Mouse (Mus musculus): ENCODE measurements at regions not wholly inside any gene's neighbourhood (a gene's known extent, or its start where the extent isn't known, plus 50 kb on each side); places are given as distances from the start of the nearest gene placed in this dataset.

DNA sequence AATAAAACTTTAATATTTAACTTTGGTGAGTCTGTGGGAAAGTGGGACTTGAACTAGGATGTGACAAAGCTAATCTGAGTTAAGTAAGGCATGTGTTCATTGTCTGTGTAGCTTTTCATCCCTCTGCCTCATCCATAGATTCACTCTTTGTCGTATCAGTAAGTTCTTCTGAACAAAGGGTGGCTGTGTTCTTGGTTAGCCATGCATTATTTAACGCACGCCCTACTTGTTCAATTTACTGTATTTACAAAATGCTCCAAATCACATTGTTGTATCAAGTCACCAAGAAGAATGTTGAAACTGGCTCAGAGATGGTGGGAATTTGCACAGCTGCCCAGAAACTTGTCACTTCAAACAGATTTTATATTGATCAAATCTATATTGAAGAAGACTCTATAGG, 132.2 kb upstream of the Meis1 start:
- DNase-seq, result no peak
- Histone ChIP-seq H3K27ac (ENCODE audit: insufficient read depth, low read depth, low read length) (no peak overlapping the region), H3K4me1 (ENCODE audit: control insufficient read depth, insufficient read depth, low read length) (no peaks in the 10 kb centered on the region), H3K36me3 (ENCODE audit: control insufficient read depth, insufficient read depth, low read length) (no peaks in the 10 kb centered on the region), H3K27me3 (replicated peaks; ENCODE audit: control insufficient read depth, insufficient read depth, low read length) (no peaks in the 10 kb centered on the region), H3K4me3 (ENCODE audit: insufficient read depth, low read depth, low read length) (no peak overlapping the region)
- WGBS, result 77% methylated on average over 3 of the region's 3 CpGs
- TF ChIP-seq CTCF (conservative IDR thresholded peaks at IDR 0.05; ENCODE audit: insufficient read depth, insufficient read length, low read depth, low read length), result no peak
- TF ChIP-seq POLR2A (IDR thresholded peaks at IDR 0.05; ENCODE audit: low read depth, low read length), result no peak

DNA sequence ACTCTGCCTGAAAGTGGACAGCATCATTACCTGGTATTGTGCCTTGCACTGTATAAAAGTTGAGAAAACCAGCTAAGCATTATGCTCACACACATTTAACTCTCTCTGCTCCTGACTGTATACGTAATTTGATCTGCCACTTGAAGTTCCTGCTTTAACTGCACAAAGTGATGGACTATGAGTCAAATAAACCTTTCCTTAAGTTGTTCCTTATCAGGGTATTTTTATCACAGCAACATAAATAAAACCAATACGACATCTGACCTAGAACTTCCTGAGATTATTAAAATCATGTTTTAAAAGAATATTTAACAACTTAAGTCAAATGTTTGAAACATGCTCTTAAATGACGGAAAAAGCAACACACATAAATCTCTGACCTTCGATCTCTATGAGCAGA, 134.9 kb upstream of the Meis1 start:
- TF ChIP-seq CTCF (conservative IDR thresholded peaks at IDR 0.05; ENCODE audit: insufficient read depth, insufficient read length, low read depth, low read length) (no peak), POLR2A (IDR thresholded peaks at IDR 0.05; ENCODE audit: low read depth, low read length) (no peak)
- Histone ChIP-seq H3K4me1 (ENCODE audit: control insufficient read depth, insufficient read depth, low read length) (no peaks in the 10 kb centered on the region), H3K36me3 (ENCODE audit: control insufficient read depth, insufficient read depth, low read length) (no peaks in the 10 kb centered on the region), H3K27ac (ENCODE audit: insufficient read depth, low read depth, low read length) (no peak overlapping the region), H3K27me3 (replicated peaks; ENCODE audit: control insufficient read depth, insufficient read depth, low read length) (no peaks in the 10 kb centered on the region), H3K4me3 (ENCODE audit: insufficient read depth, low read depth, low read length) (no peak overlapping the region)
- WGBS, result 59% methylated on average over 4 of the region's 4 CpGs
- DNase-seq, result no peak

DNA sequence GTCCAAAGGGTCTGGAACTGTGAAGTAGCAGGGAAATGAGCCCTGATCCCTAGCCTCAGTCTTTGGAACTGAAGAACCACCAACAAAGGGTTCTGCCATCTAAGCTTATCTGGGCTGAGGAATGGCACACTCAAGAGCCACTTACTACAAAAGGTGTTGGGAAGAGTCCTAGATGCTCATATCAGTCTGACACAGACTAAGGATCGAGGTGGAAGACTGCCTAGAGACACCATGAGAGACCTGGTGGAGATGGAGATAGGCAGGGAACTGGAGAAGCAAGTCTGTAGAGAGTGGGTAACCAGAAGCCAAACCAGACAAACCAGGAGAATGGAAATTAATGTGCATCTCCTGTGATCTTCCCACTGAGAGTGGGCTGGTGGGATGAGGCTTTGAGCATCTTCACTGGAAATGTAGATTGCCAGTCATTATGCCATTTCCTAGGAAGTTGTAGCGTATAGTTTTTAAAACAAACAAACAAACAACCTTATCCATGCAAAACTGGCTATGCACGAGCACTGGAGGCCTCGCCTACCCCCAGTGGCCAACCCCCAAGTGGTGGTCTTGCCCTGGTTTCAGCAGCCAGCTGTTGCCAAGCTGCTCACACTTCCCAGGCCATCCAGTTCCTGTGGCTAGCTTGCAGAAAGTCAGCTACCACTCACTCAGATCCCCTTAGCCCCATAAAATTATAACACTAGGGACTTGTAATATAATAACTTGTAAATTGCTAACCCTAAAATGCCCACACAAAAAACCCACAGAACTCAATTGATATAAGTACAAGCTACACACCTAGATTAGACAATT, 136.2 kb upstream of the Meis1 start:
- DNase-seq, result no peak
- H3K27me3 ChIP-seq (replicated peaks; ENCODE audit: control insufficient read depth, insufficient read depth, low read length), result no peaks in the 10 kb centered on the region
- H3K4me3 ChIP-seq (ENCODE audit: insufficient read depth, low read depth, low read length), result no peak overlapping the region
- no peaks in the 10 kb centered on the region for H3K36me3 ChIP-seq (ENCODE audit: control insufficient read depth, insufficient read depth, low read length)
- TF ChIP-seq POLR2A (IDR thresholded peaks at IDR 0.05; ENCODE audit: low read depth, low read length), result no peak
- no peak for TF ChIP-seq CTCF (conservative IDR thresholded peaks at IDR 0.05; ENCODE audit: insufficient read depth, insufficient read length, low read depth, low read length)
- 90% methylated on average over 4 of the region's 4 CpGs for WGBS
- no peak overlapping the region for H3K27ac ChIP-seq (ENCODE audit: insufficient read depth, low read depth, low read length)
- no peaks in the 10 kb centered on the region for H3K4me1 ChIP-seq (ENCODE audit: control insufficient read depth, insufficient read depth, low read length)

DNA sequence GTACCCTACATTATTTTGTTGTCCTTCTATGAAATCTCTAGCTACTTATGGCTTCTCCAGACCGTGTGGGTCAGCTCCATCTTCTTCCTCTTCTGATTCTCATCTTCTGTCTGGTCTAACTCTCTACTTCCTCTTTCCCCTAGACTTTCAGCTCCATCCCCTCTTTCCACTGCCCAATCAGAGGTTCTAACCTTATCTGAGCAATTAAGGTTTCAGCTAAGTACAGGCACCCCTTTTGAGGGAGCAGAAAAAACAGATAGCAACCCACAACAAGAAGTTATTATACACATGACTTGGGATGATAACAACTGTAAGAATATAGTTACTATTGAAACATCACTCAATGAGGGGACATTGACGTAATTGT, 136.8 kb upstream of the Meis1 start:
- TF ChIP-seq POLR2A (IDR thresholded peaks at IDR 0.05; ENCODE audit: low read depth, low read length) (no peak), CTCF (conservative IDR thresholded peaks at IDR 0.05; ENCODE audit: insufficient read depth, insufficient read length, low read depth, low read length) (no peak)
- H3K27ac ChIP-seq (ENCODE audit: insufficient read depth, low read depth, low read length), result no peak overlapping the region
- WGBS, result 89% methylated on average over 2 of the region's 2 CpGs

DNA sequence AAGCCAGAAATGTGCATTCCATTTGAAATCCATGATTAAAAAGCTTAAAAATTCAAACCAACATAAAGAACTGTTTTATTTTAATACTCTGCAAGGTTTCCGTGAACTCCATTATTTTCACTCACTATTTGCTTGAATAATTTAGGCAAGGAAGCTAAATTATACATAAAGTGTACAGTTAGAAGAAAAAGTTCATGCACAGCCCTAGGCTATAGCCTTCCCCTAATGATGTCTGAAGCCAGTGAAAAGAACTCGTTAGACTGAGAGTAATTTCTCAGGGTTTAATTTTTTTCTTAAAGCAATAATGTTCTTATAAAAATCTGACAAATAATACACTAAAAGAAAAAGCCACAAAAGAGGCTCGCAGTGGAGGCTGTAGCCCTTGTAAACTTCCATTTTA, 141.4 kb upstream of the Meis1 start:
- 40% methylated on average over 3 of the region's 3 CpGs for WGBS
- H3K4me1 ChIP-seq (ENCODE audit: control insufficient read depth, insufficient read depth, low read length), result no peaks in the 10 kb centered on the region
- H3K27me3 ChIP-seq (replicated peaks; ENCODE audit: control insufficient read depth, insufficient read depth, low read length), result no peaks in the 10 kb centered on the region
- DNase-seq, result no peak
- no peak overlapping the region for H3K27ac ChIP-seq (ENCODE audit: insufficient read depth, low read depth, low read length)
- TF ChIP-seq CTCF (conservative IDR thresholded peaks at IDR 0.05; ENCODE audit: insufficient read depth, insufficient read length, low read depth, low read length) (no peak), POLR2A (IDR thresholded peaks at IDR 0.05; ENCODE audit: low read depth, low read length) (no peak)
- no peak overlapping the region for H3K4me3 ChIP-seq (ENCODE audit: insufficient read depth, low read depth, low read length)
- no peaks in the 10 kb centered on the region for H3K36me3 ChIP-seq (ENCODE audit: control insufficient read depth, insufficient read depth, low read length)

More for the DNA sequence above, 136.8 kb upstream of the Meis1 start:
- Histone ChIP-seq H3K27me3 (replicated peaks; ENCODE audit: control insufficient read depth, insufficient read depth, low read length) (no peaks in the 10 kb centered on the region), H3K36me3 (ENCODE audit: control insufficient read depth, insufficient read depth, low read length) (no peaks in the 10 kb centered on the region), H3K4me3 (ENCODE audit: insufficient read depth, low read depth, low read length) (no peak overlapping the region), H3K4me1 (ENCODE audit: control insufficient read depth, insufficient read depth, low read length) (no peaks in the 10 kb centered on the region)
- DNase-seq, result no peak

DNA sequence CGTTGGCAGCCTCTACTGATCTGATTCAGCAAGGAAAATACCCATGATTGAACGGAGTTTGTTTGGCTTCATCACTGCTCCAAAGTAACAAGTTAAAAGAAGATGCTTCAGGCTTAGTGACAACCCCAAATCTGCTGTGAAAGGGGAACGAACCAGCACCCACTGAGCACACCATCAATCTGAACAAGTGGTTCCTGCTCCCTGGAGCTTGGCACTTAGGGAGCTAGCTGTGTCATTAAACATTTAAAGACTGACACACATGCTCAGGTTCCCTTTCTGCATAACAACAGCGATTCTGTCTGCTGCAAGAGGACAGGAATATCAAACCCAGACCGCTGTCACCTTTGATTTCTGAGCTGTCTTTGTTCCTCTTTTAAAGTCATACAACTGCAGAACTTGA, 141.9 kb upstream of the Meis1 start:
- Histone ChIP-seq H3K27ac (ENCODE audit: insufficient read depth, low read depth, low read length) (no peak overlapping the region), H3K27me3 (replicated peaks; ENCODE audit: control insufficient read depth, insufficient read depth, low read length) (no peaks in the 10 kb centered on the region), H3K4me1 (ENCODE audit: control insufficient read depth, insufficient read depth, low read length) (no peaks in the 10 kb centered on the region), H3K4me3 (ENCODE audit: insufficient read depth, low read depth, low read length) (no peak overlapping the region), H3K36me3 (ENCODE audit: control insufficient read depth, insufficient read depth, low read length) (no peaks in the 10 kb centered on the region)
- 43% methylated on average over 5 of the region's 5 CpGs for WGBS
- DNase-seq, result no peak
- TF ChIP-seq POLR2A (IDR thresholded peaks at IDR 0.05; ENCODE audit: low read depth, low read length) (no peak), CTCF (conservative IDR thresholded peaks at IDR 0.05; ENCODE audit: insufficient read depth, insufficient read length, low read depth, low read length) (no peak)

DNA sequence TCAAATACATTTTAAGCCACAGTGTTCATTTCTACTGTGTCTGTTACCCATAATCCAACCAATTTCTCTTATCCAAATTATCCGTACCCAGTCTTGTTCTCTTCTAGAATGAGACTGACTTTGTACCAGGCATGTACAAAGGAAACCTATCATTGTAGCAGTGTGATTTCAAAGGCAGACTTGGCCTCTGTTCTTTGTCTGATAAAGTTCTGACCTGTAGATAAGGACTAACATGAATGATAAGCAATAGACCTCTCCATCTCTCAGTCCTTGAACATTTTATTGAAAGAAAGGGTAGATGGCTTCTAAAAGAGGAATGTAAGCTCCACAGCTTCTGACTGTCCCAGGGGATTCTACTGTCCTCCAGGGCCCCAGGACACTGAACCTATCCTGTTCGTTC, 152.2 kb upstream of the Meis1 start:
- no peak for DNase-seq
- H3K27ac ChIP-seq (ENCODE audit: insufficient read depth, low read depth, low read length), result no peak overlapping the region
- no peaks in the 10 kb centered on the region for H3K4me1 ChIP-seq (ENCODE audit: control insufficient read depth, insufficient read depth, low read length)
- no peaks in the 10 kb centered on the region for H3K27me3 ChIP-seq (replicated peaks; ENCODE audit: control insufficient read depth, insufficient read depth, low read length)
- H3K36me3 ChIP-seq (ENCODE audit: control insufficient read depth, insufficient read depth, low read length), result no peaks in the 10 kb centered on the region
- TF ChIP-seq POLR2A (IDR thresholded peaks at IDR 0.05; ENCODE audit: low read depth, low read length) (no peak), CTCF (conservative IDR thresholded peaks at IDR 0.05; ENCODE audit: insufficient read depth, insufficient read length, low read depth, low read length) (no peak)
- no peak overlapping the region for H3K4me3 ChIP-seq (ENCODE audit: insufficient read depth, low read depth, low read length)
- 89% methylated on average over 2 of the region's 2 CpGs for WGBS

Data from kidney, adult 2 months (tissue).